Mouse (Mus musculus) hindbrain, postnatal 0 days (tissue): ENCODE data around the gene Mical3. TPM values are rescaled to one million over a fixed set of nuclear protein-coding genes. Genes with fewer than 3 reads are reported as not detected.

ENCODE experiments used
- ATAC-seq: fragments of 200-750 bp; cut with Nextera tagmentation; 2 replicates; pipeline ENCODE4 v1.8.0; 2017; ENCODE audit warnings: mild to moderate bottlenecking, moderate TSS enrichment, moderate library complexity
- DNase-seq: peaks from one replicate; pipeline ENCODE4 v3.0.0-alpha.2; 2015; ENCODE audit warnings: low spot score
- H3K27ac ChIP-seq: fragments of 300-500 bp; sonication (generic); 2 replicates; pipeline ENCODE4 v1.5.1; 2014; ENCODE audit warnings: mild to moderate bottlenecking
- H3K27me3 ChIP-seq: fragments of 300-500 bp; sonication (generic); 2 replicates; pipeline ENCODE4 v1.6.1; 2014; ENCODE audit warnings: low read length, mixed read lengths; ENCODE audit not compliant: insufficient read depth
- H3K36me3 ChIP-seq: fragments of 300-500 bp; sonication (generic); 2 replicates; pipeline ENCODE4 v1.6.1; 2014; ENCODE audit warnings: low read length, mixed read lengths; ENCODE audit not compliant: insufficient read depth
- H3K4me1 ChIP-seq: fragments of 300-500 bp; sonication (generic); 2 replicates; pipeline ENCODE4 v1.6.1; 2014; ENCODE audit warnings: antibody characterized with exemption, low read length, mixed read lengths; ENCODE audit not compliant: insufficient read depth
- H3K4me2 ChIP-seq: fragments of 300-500 bp; sonication (generic); 2 replicates; pipeline ENCODE4 v1.6.1; 2014; ENCODE audit warnings: low read depth, mild to moderate bottlenecking, low read length, moderate library complexity, mixed read lengths
- H3K4me3 ChIP-seq: fragments of 300-500 bp; sonication (generic); 2 replicates; pipeline ENCODE4 v1.5.1; 2014; ENCODE audit warnings: low read length
- H3K9ac ChIP-seq: fragments of 300-500 bp; sonication (generic); replicated peaks from 2 replicates; pipeline ENCODE4 v1.6.1; 2014; ENCODE audit warnings: mild to moderate bottlenecking, low read length, moderate library complexity, mixed read lengths
- H3K9me3 ChIP-seq: fragments of 300-500 bp; sonication (generic); 2 replicates; pipeline ENCODE4 v1.6.1; 2016; ENCODE audit warnings: low read length, mixed read lengths
- CTCF ChIP-seq: IDR thresholded peaks from 2 replicates; pipeline ENCODE4 v1.5.1; 2016; ENCODE audit warnings: antibody characterized with exemption, control low read depth, low read depth
- WGBS: fragments of 180-500 bp; shearing (Covaris S2); extraction: QIAGEN DNeasy Blood & Tissue Kit; methylation state at CpG from one replicate; pipeline ENCODE4 v1.1.7; 2014; 5-methylcytosine and 5-hydroxymethylcytosine counted together
- polyA plus RNA-seq: library from polyadenylated mRNA; unstranded; fragments of >200 nt; fragmentation: Nextera tagmentation; extraction: Ambion mirVana; gene quantifications from 2 replicates; pipeline ENCODE4 v1.2.1, GENCODE M21; 2015
- total RNA-seq: library from RNA; depleted of rRNA; stranded (reverse); fragments of >200 nt; gene quantifications from 2 replicates; pipeline ENCODE4 v1.2.3, GENCODE M21; 2014

Gene Mical3
- total and polyA plus RNA-seq, 2 experiments from 2014 or later = 19.3 to 60.2 TPM

- peaks cover 50% of the 10 kb centered on the region for H3K36me3 ChIP-seq
- no peak overlapping the region for H3K4me2 ChIP-seq
- TF ChIP-seq CTCF = no peak
- H3K9ac ChIP-seq = no peak overlapping the region
- H3K4me1 ChIP-seq = no peaks in the 10 kb centered on the region
- H3K27me3 ChIP-seq = no peaks in the 10 kb centered on the region
- H3K9me3 ChIP-seq = no peaks in the 10 kb centered on the region
- no peak for ATAC-seq
- 85% methylated on average over 3 of the region's 3 CpGs for WGBS
- H3K4me3 ChIP-seq = no peak overlapping the region
- no peak overlapping the region for H3K27ac ChIP-seq
- DNase-seq = no peak
These were observed 175.6 kb downstream of the Mical3 start for GRCm38 (mm10) chr6:120955215-120955614.

- Histone ChIP-seq H3K4me3 (no peak overlapping the region), H3K36me3 (peaks cover 47% of the 10 kb centered on the region), H3K27me3 (no peaks in the 10 kb centered on the region), H3K9ac (no peak overlapping the region), H3K4me1 (no peaks in the 10 kb centered on the region), H3K27ac (no peak overlapping the region), H3K4me2 (no peak overlapping the region), H3K9me3 (no peaks in the 10 kb centered on the region)
- DNase-seq = no peak
- no peak for TF ChIP-seq CTCF
- 85% methylated on average over 8 of the region's 8 CpGs for WGBS
- no peak for ATAC-seq
These were observed 176.6 kb downstream of the Mical3 start for GRCm38 (mm10) chr6:120954241-120954640.

GRCm38 (mm10) chr6:120952475-120952874, 178.3 kb downstream of the Mical3 start:
- Histone ChIP-seq H3K9ac (no peak overlapping the region), H3K4me3 (no peak overlapping the region), H3K27me3 (no peaks in the 10 kb centered on the region), H3K9me3 (no peaks in the 10 kb centered on the region), H3K4me2 (no peak overlapping the region), H3K4me1 (no peaks in the 10 kb centered on the region), H3K36me3 (peaks cover 51% of the 10 kb centered on the region), H3K27ac (no peak overlapping the region)
- TF ChIP-seq CTCF = no peak
- DNase-seq (no peak), ATAC-seq (no peak)
- 88% methylated on average over 6 of the region's 6 CpGs for WGBS

- ATAC-seq (no peak), DNase-seq (no peak)
- no peak overlapping the region for H3K4me3 ChIP-seq
- H3K9me3 ChIP-seq = no peaks in the 10 kb centered on the region
- H3K4me1 ChIP-seq = no peaks in the 10 kb centered on the region
- no peak overlapping the region for H3K9ac ChIP-seq
- peaks cover 52% of the 10 kb centered on the region for H3K36me3 ChIP-seq
- no peak for TF ChIP-seq CTCF
- no peak overlapping the region for H3K27ac ChIP-seq
- H3K27me3 ChIP-seq = no peaks in the 10 kb centered on the region
- WGBS = 91% methylated on average over 6 of the region's 6 CpGs
- no peak overlapping the region for H3K4me2 ChIP-seq
These were observed 179.5 kb downstream of the Mical3 start for GRCm38 (mm10) chr6:120951311-120951710.

GRCm38 (mm10) chr6:120945510-120945909, 185.3 kb downstream of the Mical3 start:
- no peak for ATAC-seq
- Histone ChIP-seq H3K4me1 (no peaks in the 10 kb centered on the region), H3K4me2 (no peak overlapping the region), H3K4me3 (no peak overlapping the region), H3K27me3 (no peaks in the 10 kb centered on the region), H3K36me3 (peaks cover 27% of the 10 kb centered on the region; the same call in 1 of the 2 replicates), H3K9ac (no peak overlapping the region), H3K9me3 (no peaks in the 10 kb centered on the region), H3K27ac (no peak overlapping the region)
- 94% methylated on average over 9 of the region's 9 CpGs for WGBS
- no peak for DNase-seq
- no peak for TF ChIP-seq CTCF

GRCm38 (mm10) chr6:120943964-120944363, 186.8 kb downstream of the Mical3 start:
- DNase-seq (no peak), ATAC-seq (no peak)
- Histone ChIP-seq H3K4me3 (no peak overlapping the region), H3K9me3 (no peaks in the 10 kb centered on the region), H3K36me3 (peaks cover 22% of the 10 kb centered on the region; the same call in 1 of the 2 replicates), H3K4me1 (no peaks in the 10 kb centered on the region), H3K27ac (no peak overlapping the region), H3K9ac (no peak overlapping the region), H3K27me3 (no peaks in the 10 kb centered on the region), H3K4me2 (no peak overlapping the region)
- no peak for TF ChIP-seq CTCF
- 85% methylated on average over 5 of the region's 5 CpGs for WGBS

GRCm38 (mm10) chr6:120943551-120943950, 187.2 kb downstream of the Mical3 start:
- no peak overlapping the region for H3K9ac ChIP-seq
- no peak for TF ChIP-seq CTCF
- 89% methylated on average over 10 of the region's 10 CpGs for WGBS
- ATAC-seq = no peak
- H3K4me3 ChIP-seq = no peak overlapping the region
- no peak overlapping the region for H3K4me2 ChIP-seq
- H3K4me1 ChIP-seq = no peaks in the 10 kb centered on the region
- H3K27me3 ChIP-seq = no peaks in the 10 kb centered on the region
- DNase-seq = no peak
- H3K9me3 ChIP-seq = no peaks in the 10 kb centered on the region
- H3K27ac ChIP-seq = no peak overlapping the region
- H3K36me3 ChIP-seq = peaks cover 19% of the 10 kb centered on the region; the same call in 1 of the 2 replicates
